Mouse (Mus musculus) stomach, postnatal 0 days (tissue): ENCODE measurements around the gene Cyp4x1. TPM values are rescaled to one million over a fixed set of nuclear protein-coding genes. Genes with fewer than 3 reads are reported as not detected.

Experiments
- ATAC-seq: fragments of 200-750 bp; cut with Nextera tagmentation; 2 replicates; pipeline ENCODE4 v1.8.0; 2017; ENCODE audit not compliant: low FRiP score, low TSS enrichment
- DNase-seq: peaks from one replicate; pipeline ENCODE4 v3.0.0-alpha.2; 2016; ENCODE audit warnings: low spot score
- H3K27ac ChIP-seq: fragments of 300-500 bp; sonication (generic); replicated peaks from 2 replicates; pipeline ENCODE4 v1.5.1; 2014; ENCODE audit warnings: mild to moderate bottlenecking, control low read depth
- H3K27me3 ChIP-seq: fragments of 300-500 bp; sonication (generic); 2 replicates; pipeline ENCODE4 v1.6.1; 2014; ENCODE audit warnings: low read length; ENCODE audit not compliant: control insufficient read depth, insufficient read depth
- H3K36me3 ChIP-seq: fragments of 300-500 bp; sonication (generic); 2 replicates; pipeline ENCODE4 v1.6.1; 2014; ENCODE audit warnings: low read length, mixed read lengths; ENCODE audit not compliant: control insufficient read depth, insufficient read depth
- H3K4me1 ChIP-seq: fragments of 300-500 bp; sonication (generic); replicated peaks from 2 replicates; pipeline ENCODE4 v1.6.1; 2014; ENCODE audit warnings: antibody characterized with exemption; ENCODE audit not compliant: control insufficient read depth, insufficient read depth
- H3K4me2 ChIP-seq: fragments of 300-500 bp; sonication (generic); replicated peaks from 2 replicates; pipeline ENCODE4 v1.6.1; 2014; ENCODE audit warnings: low read depth, mild to moderate bottlenecking, control low read depth, moderate library complexity
- H3K4me3 ChIP-seq: fragments of 300-500 bp; sonication (generic); 2 replicates; pipeline ENCODE4 v1.5.1; 2014; ENCODE audit warnings: low read depth, low read length, control low read depth
- H3K9ac ChIP-seq: fragments of 300-500 bp; sonication (generic); 2 replicates; pipeline ENCODE4 v1.6.1; 2014; ENCODE audit warnings: mild to moderate bottlenecking, low read length, control low read depth, mixed read lengths
- H3K9me3 ChIP-seq: fragments of 300-500 bp; sonication (generic); 2 replicates; pipeline ENCODE4 v1.6.1; 2016; ENCODE audit warnings: low read length; ENCODE audit not compliant: control insufficient read depth
- CTCF ChIP-seq: IDR thresholded peaks from 2 replicates; pipeline ENCODE4 v1.5.1; 2016; ENCODE audit warnings: antibody characterized with exemption, low read depth, mild to moderate bottlenecking, moderate library complexity
- EP300 ChIP-seq: optimal IDR thresholded peaks from 2 replicates; pipeline ENCODE3; 2016; ENCODE audit warnings: antibody characterized with exemption
- WGBS: fragments of 180-500 bp; shearing (Covaris S2); extraction: QIAGEN DNeasy Blood & Tissue Kit; methylation state at CpG from one replicate; pipeline ENCODE4 v1.1.7; 2014; 5-methylcytosine and 5-hydroxymethylcytosine counted together
- polyA plus RNA-seq: library from polyadenylated mRNA; unstranded; fragments of >200 nt; fragmentation: Nextera tagmentation; extraction: Ambion mirVana; gene quantifications from 2 replicates; pipeline ENCODE4 v1.2.1, GENCODE M21; 2015

The Cyp4x1 gene
- polyA plus RNA-seq, 1 experiment from 2014 or later = 0.28 TPM

GRCm38 (mm10) chr4:115113266-115113665 is 20.8 kb downstream of the Cyp4x1 start:
- DNase-seq (no peak), ATAC-seq (no peak)
- no peaks in the 10 kb centered on the region for H3K4me1 ChIP-seq
- 24% methylated on average over 5 of the region's 5 CpGs for WGBS
- H3K9ac ChIP-seq = no peak overlapping the region
- TF ChIP-seq CTCF (no peak; the same call in 1 of the 2 replicates), EP300 (no peak)
- H3K36me3 ChIP-seq = no peaks in the 10 kb centered on the region
- H3K27me3 ChIP-seq = no peaks in the 10 kb centered on the region
- no peak overlapping the region for H3K27ac ChIP-seq
- no peak overlapping the region for H3K4me2 ChIP-seq
- no peak overlapping the region for H3K4me3 ChIP-seq
- no peaks in the 10 kb centered on the region for H3K9me3 ChIP-seq

- no peak for DNase-seq
- Histone ChIP-seq H3K9ac (no peak overlapping the region), H3K4me1 (no peaks in the 10 kb centered on the region), H3K9me3 (no peaks in the 10 kb centered on the region), H3K36me3 (no peaks in the 10 kb centered on the region), H3K27me3 (no peaks in the 10 kb centered on the region), H3K4me2 (no peak overlapping the region), H3K4me3 (no peak overlapping the region), H3K27ac (no peak overlapping the region)
- no peak for ATAC-seq
- WGBS = 56% methylated on average over 2 of the region's 2 CpGs
- no peak for TF ChIP-seq EP300
- no peak for TF ChIP-seq CTCF
Observed at GRCm38 (mm10) chr4:115111167-115111566, 22.9 kb downstream of the Cyp4x1 start.

GRCm38 (mm10) chr4:115103510-115103909 is 30.6 kb downstream of the Cyp4x1 start:
- Histone ChIP-seq H3K9me3 (no peaks in the 10 kb centered on the region), H3K4me2 (no peak overlapping the region), H3K9ac (no peak overlapping the region), H3K4me1 (no peaks in the 10 kb centered on the region), H3K36me3 (no peaks in the 10 kb centered on the region), H3K27ac (no peak overlapping the region), H3K27me3 (no peaks in the 10 kb centered on the region), H3K4me3 (no peak overlapping the region)
- DNase-seq (no peak), ATAC-seq (no peak)
- TF ChIP-seq CTCF (no peak), EP300 (no peak)
- 47% methylated on average over 4 of the region's 4 CpGs for WGBS

- no peaks in the 10 kb centered on the region for H3K9me3 ChIP-seq
- H3K27me3 ChIP-seq = no peaks in the 10 kb centered on the region; the same call in 1 of the 2 replicates
- TF ChIP-seq EP300 = no peak
- peak; percentile 98 for TF ChIP-seq CTCF
- H3K9ac ChIP-seq = no peak overlapping the region
- H3K4me3 ChIP-seq = no peak overlapping the region
- DNase-seq (peak; percentile 75), ATAC-seq (no peak)
- H3K27ac ChIP-seq = no peak overlapping the region
- H3K4me2 ChIP-seq = no peak overlapping the region; the same call in 1 of the 2 replicates
- H3K36me3 ChIP-seq = no peaks in the 10 kb centered on the region
- no peaks in the 10 kb centered on the region for H3K4me1 ChIP-seq
- 27% methylated on average over 6 of the region's 6 CpGs for WGBS
Observed at GRCm38 (mm10) chr4:115101682-115102081, 32.4 kb downstream of the Cyp4x1 start.

- Histone ChIP-seq H3K36me3 (no peaks in the 10 kb centered on the region), H3K9me3 (no peaks in the 10 kb centered on the region), H3K9ac (no peak overlapping the region), H3K4me3 (no peak overlapping the region; the same call in 1 of the 2 replicates), H3K27me3 (no peaks in the 10 kb centered on the region; the same call in 1 of the 2 replicates), H3K27ac (no peak overlapping the region; the same call in 1 of the 2 replicates), H3K4me2 (peak overlapping the region; percentile 85), H3K4me1 (0 out of 2 replicates have a peak, but pooled peaks cover 2% of the 10 kb centered on the region)
- 3% methylated on average over 6 of the region's 6 CpGs for WGBS
- TF ChIP-seq CTCF (peak; percentile 76), EP300 (no peak)
- peak; percentile 29 for DNase-seq
- ATAC-seq = no peak
Observed at GRCm38 (mm10) chr4:115097146-115097496, 37.0 kb downstream of the Cyp4x1 start.

GRCm38 (mm10) chr4:115096435-115097145 is 37.5 kb downstream of the Cyp4x1 start:
- peak overlapping the region; percentile 76 for H3K27ac ChIP-seq
- 20% methylated on average over 11 of the region's 11 CpGs for WGBS
- TF ChIP-seq CTCF (no peak), EP300 (no peak)
- no peak overlapping the region; the same call in none of the 2 replicates for H3K4me3 ChIP-seq
- DNase-seq = peak; percentile 29
- no peaks in the 10 kb centered on the region for H3K36me3 ChIP-seq
- peak; percentile 49; the same call in 1 of the 2 replicates for ATAC-seq
- peak overlapping the region; percentile 85 for H3K4me2 ChIP-seq
- 0 out of 2 replicates have a peak, but pooled peaks cover 2% of the 10 kb centered on the region for H3K4me1 ChIP-seq
- no peak overlapping the region for H3K9ac ChIP-seq
- H3K9me3 ChIP-seq = no peaks in the 10 kb centered on the region
- no peaks in the 10 kb centered on the region; the same call in 1 of the 2 replicates for H3K27me3 ChIP-seq
